Mouse (Mus musculus): Measurements from ENCODE around the gene Cbl.
A peak's percentile ranks its signal among the peaks of the same experiment; 100 is the strongest.

Cbl gene

DNA sequence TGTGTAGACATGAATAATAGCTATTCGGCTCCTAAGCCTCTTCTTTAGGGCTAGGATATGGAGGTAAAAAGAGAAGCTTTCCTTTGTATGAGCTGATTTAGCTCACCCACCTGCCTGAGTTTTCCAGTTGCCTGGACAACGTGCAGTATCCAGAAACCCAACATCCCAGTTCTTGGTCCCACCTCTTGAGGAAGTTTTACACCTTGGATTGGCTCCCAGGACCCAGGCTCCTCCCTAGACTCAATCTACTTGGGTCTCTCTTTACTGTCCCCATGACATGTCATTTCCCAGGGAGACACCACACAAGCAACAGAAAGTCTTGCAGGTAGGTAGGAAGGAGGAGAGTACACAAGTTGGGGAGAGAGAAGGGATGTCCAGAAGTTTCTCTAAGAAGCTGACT is 6.5 kb upstream of the Cbl start, which contains the start of gene Ccdc153:
TSS of gene Ccdc153 (plus strand) at position 278 of the 400 bp plus-strand sequence.
- DNase-seq (ENCODE audit: low read depth, low spot score), result no peak

DNA sequence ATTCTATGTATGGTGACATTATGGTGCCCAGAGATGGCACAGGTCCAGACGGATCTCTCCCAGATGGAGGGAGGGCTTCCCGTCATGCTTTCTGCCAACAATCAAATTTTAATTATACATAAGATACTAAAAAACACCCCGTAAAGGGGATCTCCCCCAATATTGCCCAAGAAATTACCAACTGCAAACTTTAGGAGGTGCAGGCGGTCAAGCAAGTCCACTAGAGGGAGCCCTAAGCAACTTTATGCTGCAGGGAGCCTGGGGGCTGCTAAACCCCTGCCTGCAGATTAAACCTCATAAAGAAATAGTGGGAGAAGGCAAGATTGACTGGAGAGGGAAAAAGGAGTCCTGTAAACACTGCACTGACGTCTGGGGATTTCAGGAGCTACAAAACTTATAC is 5.6 kb upstream of the Cbl start:
- peak; percentile 70 for DNase-seq (ENCODE audit: low read depth, low spot score)

DNA sequence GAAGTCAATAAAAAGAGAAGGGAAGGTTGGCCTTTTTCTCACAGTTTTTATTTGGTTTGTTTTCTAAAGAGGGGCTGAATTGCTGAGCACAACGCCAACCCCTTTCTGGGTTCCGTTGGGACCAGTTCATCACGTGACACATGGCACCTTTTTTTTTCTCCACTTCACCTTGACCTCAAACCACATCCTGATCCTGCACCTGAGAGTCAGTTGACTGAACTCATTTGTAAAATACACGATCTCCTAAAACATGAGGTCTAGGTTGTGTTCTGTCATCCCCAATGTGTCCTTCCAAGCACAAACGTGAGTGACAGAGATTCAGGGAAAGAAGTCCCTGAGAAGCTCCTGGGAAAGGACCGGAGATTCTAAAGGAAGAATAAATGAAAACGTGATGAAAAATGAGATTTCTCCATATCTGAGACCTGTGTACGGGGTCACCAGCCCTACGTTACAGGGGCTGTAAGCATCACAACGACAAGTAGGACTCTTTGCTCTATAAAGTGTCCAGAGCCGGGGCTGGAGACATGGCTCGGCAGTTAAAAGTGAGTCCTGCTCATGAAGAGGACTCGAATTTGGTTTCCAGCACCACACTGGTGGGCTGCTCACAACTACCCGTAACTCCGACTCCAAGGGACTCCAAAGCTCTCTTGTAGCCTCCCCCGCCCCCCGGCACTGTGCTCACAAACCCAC is 4.8 kb upstream of the Cbl start:
- peak; percentile 87 for DNase-seq (ENCODE audit: low read depth, low spot score)

DNA sequence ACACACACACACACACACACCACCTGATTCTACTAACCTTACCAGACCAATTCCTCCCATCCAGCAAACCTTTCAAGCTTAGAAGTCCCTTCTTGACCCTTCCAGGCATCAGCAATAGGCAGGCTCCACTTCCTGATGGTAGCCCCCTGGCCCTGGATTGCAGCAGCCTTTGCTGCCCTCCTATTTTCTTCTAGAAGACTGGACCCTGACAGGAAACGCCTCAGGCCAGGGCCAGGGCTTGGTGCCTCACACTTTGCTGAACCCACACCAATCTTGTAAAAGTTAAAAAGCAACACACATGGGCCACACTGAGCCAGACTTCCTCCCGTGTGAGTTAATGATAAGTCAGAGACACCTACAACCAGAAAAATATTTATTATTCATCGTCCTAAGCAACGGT is 3.3 kb upstream of the Cbl start:
- DNase-seq (ENCODE audit: low read depth, low spot score), result peak; percentile 43

DNA sequence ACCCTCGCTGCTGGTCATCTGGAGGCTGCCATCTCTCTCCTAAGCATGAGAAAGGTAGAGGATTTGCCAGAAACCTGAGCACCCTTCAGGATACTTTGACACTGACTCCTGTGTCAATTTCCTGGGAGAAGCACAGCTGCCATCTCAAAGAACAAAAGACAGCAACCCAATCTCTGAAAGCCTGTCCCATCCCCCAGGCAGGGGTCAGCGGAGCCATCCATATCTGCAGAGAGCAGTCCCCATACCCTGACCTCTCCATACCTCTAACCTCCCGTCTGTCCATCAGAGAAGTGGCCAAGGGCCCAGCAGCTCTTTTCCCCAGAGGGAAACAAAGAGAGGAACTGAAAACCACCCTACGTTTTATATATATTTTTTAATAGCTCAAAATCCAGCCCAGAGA is 2.8 kb upstream of the Cbl start:
- DNase-seq (ENCODE audit: low read depth, low spot score), result no peak

DNA sequence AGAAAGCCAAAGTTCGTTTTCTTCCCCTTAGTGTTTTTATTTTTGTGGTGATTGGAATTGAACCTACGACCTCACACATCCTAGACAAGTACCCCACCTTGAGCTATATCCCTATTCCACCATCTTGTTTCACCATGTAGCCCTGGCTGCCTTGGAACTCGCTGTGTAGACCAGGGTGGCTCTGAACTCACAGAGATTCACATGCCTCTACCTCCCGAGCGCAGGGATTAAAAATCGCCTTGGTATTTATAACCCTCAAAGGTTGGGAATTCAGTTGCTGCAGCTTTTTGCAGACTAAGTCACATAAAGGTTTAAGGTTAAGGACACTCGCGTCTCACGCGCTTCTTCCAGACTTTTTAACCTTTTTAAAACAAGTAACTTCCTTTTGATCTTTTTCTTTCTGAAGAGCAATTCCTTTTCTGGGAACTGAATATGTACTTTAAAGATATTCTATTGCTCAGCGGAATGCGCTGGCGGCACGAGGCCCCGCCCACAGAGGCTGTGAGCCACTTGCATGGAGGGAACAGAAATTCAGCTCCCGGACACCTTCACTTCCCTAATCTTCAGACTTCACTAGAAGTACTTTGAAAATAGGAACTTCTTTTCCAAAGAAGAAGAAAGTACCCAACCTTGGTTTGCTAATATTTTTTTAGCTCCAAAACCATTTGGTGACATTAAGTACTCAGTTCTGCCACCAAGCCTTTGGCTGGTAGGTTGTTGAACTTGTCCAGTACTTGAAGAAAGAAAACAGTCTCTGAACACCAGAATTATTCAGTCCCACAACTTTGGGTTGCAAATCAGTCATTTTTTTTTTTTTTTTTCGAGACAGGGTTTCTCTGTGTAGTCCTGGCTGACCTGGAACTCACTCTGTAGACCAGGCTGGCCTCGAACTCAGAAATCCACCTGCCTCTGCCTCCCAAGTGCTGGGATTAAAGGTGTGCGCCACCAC is 904 bp upstream of the Cbl start:
- peak; percentile 56 for DNase-seq (ENCODE audit: low read depth, low spot score)

DNA sequence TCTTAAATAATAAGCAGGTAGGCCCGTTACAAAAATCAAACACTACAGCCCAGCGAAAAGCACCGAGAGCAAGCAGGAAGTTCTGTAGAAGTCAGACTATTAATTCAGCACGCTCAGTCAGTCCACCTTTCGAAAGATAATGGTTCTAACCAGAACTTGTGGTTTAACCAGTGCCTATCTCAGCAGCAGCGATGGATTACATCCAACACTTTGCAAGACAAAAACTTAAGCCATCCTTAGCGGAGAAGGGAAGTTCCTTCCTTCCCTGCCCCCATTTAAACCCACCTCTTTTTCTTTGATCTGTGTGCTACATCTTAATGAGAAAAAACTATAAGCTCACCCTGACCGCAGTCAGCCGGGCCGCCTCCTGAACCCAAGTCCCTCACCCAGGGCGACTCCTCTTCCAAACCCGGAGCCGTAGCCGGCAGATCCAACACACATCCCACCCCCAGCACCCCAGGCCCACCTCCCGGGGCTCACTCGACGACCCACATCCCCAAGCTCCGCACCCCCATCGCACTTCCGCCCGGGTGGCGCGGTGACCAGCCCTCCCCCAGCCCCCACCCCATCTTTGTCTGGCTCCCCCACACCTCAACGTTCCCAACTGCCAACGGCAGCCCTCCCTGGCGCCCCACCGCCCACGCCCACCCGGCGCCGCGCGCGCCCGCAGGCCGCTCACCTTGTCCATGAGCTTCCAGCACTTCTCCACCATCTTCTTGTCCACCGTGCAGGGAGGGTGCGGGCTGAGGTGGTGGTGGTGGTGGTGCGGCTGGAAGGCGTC is 638 bp downstream of the Cbl start:
- DNase-seq (ENCODE audit: low read depth, low spot score), result peak; percentile 83

DNA sequence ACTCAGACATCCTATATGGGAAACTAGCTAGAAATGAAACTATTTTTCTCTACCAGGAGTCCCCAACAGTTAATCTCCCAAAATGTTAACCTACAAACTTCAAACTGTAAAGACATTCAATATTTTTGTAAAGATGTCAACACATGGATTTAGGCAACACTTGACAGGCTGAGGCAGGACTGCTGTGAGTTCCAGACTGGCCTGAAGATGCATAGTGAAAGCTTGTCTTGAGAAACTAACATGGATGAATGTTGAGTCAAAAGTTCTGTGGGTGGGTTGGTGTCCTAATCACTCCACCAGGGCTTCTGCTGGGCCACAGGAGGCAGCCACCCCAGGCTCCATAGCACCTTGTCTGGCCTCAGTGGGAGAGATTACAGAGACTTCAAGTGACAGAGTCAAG is 2.2 kb downstream of the Cbl start:
- DNase-seq (ENCODE audit: low read depth, low spot score), result no peak

DNA sequence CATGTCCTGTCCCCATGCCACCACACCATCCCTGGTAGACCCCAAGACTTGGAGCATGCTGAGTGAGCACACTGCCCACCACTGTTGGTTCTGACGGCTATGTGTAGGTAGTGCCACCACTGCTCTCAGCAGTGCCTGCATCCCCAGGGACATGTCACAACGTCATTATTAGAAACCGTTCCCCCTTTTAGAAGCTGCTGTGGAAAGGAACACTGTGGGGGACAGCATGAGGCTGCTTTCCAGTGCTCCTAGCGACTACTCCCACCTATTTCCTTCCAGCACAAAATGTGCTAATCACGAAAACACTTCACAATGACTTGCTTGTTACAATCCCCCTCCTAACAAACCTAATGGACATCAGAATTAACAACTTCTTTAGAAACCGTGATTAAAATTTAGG is 7.9 kb downstream of the Cbl start:
- no peak for DNase-seq (ENCODE audit: low read depth, low spot score)

DNA sequence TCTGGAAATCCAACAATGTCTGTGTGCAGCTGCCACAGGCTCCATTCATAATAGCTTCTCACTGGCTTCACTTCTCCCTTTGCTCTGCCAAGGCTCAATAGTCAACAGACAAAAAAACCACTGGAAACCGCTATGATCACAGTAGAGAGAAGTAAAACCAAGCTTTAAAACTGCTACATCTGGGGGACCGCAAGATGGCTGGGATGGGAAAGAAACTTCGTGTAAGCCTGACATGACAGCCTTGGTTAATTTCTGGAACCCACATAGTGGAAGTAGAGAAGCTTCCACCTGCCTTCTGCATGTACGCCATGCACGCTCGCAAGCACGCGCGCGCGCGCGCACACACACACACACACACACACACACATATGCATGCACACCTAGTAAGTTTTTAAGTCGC is 20.3 kb downstream of the Cbl start:
- DNase-seq (ENCODE audit: low read depth, low spot score), result peak; percentile 42

DNA sequence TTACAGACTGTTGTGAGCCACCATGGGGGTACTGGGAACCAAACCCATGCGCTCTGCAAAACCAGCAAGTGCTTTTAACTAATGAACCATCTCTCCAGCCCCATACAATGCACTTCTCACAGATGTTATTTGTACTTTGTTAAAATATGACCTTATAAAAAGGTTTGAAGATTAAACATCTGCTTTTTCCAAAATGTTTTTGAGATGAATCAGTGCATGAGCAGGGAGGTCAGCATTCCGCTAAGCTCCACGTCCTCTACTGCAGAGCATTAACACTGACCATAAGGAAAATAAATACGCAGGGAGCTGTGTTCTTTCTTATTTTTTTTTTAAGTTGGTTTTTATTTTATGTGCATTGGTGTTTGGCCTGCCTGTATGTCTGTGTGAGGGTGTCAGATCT is 21.4 kb downstream of the Cbl start:
- no peak for DNase-seq (ENCODE audit: low read depth, low spot score)

DNA sequence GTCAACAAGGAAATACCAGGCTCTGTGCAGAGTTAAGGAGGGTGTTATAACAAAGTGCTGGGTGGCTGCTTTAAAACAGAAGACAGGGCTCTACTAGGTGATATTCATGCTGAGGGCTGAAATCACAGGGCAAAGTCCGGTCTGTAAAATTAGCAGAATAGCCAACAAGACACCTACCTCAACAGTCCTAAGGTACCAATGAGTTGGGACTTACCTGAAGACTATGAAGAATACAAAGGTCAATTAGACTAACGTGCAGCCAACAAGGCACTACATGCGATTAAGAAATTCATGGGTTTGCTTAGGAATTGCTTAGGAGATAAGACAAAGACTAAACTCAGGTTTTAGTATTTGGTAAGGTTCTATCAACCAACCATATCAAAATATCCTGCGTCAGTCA is 24.4 kb downstream of the Cbl start:
- no peak for DNase-seq (ENCODE audit: low read depth, low spot score)

DNA sequence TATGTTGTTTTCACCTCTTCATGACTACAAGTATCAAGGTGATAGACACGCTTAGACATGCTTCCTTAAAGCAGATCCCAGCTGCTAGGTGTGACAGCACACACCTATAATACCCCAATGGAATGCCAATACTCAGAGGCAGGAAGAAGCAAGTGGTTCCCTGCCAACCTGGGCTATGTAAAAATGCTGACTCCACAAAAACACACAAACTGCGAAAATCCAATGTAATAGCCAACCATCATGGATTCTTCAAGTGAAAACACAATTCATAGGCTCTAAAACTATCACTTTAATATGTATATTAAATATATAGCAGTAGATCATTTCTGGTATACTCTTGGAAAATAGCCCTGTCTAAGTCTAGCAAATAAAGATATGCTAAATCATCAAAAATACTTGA is 26.0 kb downstream of the Cbl start:
- DNase-seq (ENCODE audit: low read depth, low spot score), result no peak

DNA sequence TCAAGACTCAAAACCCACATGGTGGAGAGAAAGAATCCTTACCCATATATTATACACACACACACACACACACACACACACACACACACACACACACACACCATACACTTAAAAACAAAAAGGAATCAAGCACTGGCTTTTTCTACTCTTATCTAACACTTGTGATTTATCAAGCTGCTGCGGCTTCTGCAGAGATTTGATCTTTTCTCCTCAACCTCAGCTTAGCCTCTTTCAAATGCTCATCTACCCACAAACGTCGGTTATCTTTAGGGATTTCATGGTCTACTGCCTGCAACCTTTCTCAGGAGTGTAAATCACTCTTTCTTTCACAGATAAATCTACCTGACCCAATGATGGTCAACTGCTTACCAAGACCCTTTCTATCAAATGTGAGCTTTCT is 33.4 kb downstream of the Cbl start:
- no peak for DNase-seq (ENCODE audit: low read depth, low spot score)

DNA sequence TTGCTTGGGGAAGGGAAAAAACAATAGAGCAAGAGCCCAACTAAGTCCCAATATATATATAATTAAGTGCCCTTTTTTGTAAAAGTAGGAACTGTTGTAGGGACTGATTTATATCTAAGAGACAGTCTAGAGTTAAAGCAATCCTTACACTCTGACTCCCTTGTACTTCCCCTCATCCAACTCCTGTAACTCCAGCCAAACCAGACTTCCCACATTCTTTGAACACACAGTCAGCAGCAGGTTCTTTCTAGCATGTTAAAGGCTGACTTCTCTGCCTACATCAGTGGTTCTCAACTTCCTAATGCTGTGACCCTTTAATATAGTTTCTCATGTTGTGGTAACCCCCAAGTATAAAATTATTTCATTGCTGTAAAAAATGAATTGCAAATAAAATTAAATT is 34.3 kb downstream of the Cbl start:
- DNase-seq (ENCODE audit: low read depth, low spot score), result no peak

DNA sequence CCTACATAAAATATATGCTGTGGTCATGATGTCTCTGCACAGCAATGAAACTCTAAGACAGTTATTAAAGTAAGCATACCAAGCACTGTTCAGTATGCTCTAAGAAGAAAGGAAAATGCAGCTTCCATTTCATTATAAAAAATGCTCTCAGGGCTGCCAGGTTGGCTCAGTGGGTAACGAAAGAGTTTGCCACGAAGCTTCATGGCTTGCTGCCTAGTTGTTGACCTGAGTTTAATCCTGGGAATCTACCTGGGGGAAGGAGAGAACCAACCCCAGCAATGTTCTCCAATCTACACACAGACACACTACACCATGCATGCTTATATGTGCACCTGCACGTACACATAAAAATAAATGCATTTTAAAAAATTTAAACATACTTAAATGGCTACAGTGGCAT is 34.7 kb downstream of the Cbl start:
- DNase-seq (ENCODE audit: low read depth, low spot score), result no peak

DNA sequence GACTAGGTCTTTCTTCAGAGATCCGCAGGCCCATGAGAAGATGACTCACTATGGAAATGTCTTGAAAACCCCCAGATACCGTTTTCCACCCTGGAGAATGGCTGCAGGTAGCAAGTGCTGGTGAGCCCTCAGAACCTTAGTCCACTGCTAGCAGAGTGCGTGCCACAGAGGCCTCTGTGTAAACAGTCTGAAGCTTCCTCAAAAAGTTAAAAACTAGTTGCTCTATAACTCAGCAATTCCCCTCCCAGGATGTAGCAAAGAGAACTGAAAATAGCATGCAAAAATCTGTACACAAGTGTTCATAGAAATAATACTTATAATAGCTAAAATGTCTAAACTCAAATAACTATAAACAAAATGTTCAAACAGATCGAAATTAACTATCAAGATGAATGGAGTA is 37.5 kb downstream of the Cbl start:
- no peak for DNase-seq (ENCODE audit: low read depth, low spot score)

DNA sequence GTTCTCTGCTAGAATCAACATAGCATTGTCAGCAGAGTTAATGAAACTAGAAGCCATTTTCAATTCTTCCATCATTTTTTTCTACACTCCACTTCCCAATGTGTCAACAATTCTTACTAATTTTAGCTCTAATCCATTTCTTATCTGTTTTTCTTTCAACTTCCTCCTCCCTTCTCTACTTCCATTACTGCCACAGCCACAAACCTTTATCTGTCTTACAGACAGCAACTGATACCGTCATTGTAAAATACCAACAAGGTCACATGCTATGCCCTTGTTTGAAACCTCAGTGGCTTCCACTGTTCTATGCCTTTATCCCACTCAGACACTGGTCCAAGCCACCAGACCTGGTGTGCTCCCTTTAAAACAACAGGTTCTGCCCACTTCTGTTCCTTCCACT is 39.8 kb downstream of the Cbl start:
- DNase-seq (ENCODE audit: low read depth, low spot score), result no peak

DNA sequence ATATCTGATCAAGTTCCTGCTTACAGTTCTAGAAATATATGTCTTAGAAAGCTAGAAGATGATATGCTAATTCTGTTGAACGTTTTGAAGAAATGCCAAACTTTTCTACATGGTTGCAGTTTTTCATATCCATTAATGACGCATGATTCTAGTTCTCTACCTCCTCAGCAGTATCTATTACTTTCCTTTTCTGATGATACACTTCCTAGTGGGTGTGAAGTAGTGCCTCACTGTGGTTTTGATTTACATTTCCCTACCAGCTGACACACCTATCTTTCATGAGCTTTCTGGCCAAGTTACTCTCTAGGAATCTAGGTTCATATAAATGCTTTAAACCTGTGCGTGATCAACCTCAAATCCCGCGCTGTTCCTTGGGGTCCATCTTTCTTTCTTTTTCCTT is 41.1 kb downstream of the Cbl start:
- DNase-seq (ENCODE audit: low read depth, low spot score), result no peak

DNA sequence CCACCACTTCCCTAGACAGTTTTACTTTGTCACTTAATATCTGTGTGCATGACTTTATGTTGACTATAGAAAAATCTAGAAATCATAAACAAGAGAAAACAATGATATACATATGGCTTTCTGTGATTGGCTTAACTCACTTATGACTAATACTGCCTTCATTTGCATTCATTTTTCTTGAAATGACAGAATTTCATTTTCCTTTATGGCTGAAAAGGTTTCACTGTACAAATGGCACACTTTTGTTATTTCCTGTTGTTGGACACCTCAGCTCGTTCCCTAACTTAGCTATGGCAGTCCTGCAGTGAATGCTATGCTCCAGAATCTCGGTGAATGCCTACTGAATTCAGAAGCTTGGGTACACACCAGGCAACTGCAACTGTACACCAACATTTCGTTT is 41.5 kb downstream of the Cbl start:
- no peak for DNase-seq (ENCODE audit: low read depth, low spot score)

DNA sequence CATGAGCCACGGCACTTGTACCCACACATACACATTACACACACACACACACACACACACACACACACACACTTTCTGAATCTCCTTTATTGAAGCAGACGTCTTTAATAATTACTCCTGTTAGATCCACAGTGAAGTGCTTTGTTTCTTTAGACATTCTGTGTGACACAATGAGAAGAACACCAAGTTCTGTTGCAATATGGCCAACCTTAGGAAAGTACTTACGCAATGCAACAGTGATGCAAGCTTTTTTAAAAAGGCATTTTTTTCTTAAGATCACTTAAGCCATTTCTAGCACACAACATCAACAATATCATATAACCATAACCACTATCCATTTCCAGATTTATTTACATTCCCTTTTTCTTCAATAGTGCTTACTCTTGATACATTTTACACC is 42.7 kb downstream of the Cbl start:
- DNase-seq (ENCODE audit: low read depth, low spot score), result no peak

DNA sequence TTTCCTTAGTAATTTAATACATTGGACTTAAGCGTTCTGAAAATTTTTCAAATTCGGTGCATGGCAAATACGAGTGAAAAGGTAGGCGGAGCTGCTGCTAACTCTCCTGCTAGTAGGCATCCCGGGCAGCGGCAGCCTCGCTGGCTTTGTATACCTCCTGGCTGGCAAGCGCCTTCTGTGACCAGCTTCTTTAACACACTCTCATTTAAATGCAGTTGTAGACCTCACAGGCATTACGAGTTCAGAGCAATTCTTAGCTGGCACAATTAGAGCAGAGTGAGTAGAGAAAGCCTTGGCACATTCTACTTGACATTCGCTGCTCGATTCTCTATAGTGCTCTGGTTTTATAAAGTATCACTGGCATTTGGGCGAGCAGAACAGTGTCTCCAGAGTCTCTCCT is 45.6 kb downstream of the Cbl start:
- DNase-seq (ENCODE audit: low read depth, low spot score), result no peak

Data from CD4-positive helper T cell, adult 2 months (primary cell).